Mouse (Mus musculus) MEL (cell line): ENCODE measurements around the gene Garem2.

Source experiments
- CTCF ChIP-seq, 3 experiments: IDR thresholded peaks in 2 of 3; conservative IDR thresholded peaks in 1 of 3; 2 replicates each; pipeline ENCODE4 v1.5.1; 2011 to 2012; ENCODE audit warnings: low read length in 3 of 3, low read depth in 2 of 3, mild to moderate bottlenecking in 2 of 3, improper control_type of control experiment in 1 of 3, inconsistent platforms in 1 of 3, mixed read lengths in 1 of 3, moderate library complexity in 1 of 3; ENCODE audit not compliant: control insufficient read depth in 1 of 3, insufficient read depth in 1 of 3, poor library complexity in 1 of 3, severe bottlenecking in 1 of 3
- GATA1 ChIP-seq: IDR thresholded peaks from 2 replicates; pipeline ENCODE4 v1.6.1; 2011; ENCODE audit warnings: low read depth, low read length, improper control_type of control experiment
- MAFK ChIP-seq: IDR thresholded peaks from 2 replicates; pipeline ENCODE4 v1.6.1; 2011; ENCODE audit warnings: low read depth, mild to moderate bottlenecking, low read length, improper control_type of control experiment, borderline replicate concordance
- MAX ChIP-seq: IDR thresholded peaks from 2 replicates; pipeline ENCODE4 v1.6.1; 2011; ENCODE audit warnings: low read length, improper control_type of control experiment
- MEF2A ChIP-seq: IDR thresholded peaks from 2 replicates; pipeline ENCODE4 v1.6.1; 2014; ENCODE audit warnings: low read depth, mild to moderate bottlenecking, inconsistent platforms, low read length, improper control_type of control experiment; ENCODE audit not compliant: poor library complexity, insufficient replicate concordance, severe bottlenecking; ENCODE audit errors: extremely low read depth
- POLR2A ChIP-seq, 2 experiments: IDR thresholded peaks; 2 replicates each; pipeline ENCODE4 v1.6.1; 2011 to 2012; ENCODE audit warnings: low read length in 2 of 2, mild to moderate bottlenecking in 2 of 2, control low read depth in 1 of 2, improper control_type of control experiment in 1 of 2, low read depth in 1 of 2, moderate library complexity in 1 of 2; ENCODE audit not compliant: control insufficient read depth in 1 of 2, insufficient read depth in 1 of 2, poor library complexity in 1 of 2
- POLR2AphosphoS5 ChIP-seq: IDR thresholded peaks from 2 replicates; pipeline ENCODE4 v1.6.1; 2012; ENCODE audit warnings: low read depth, borderline replicate concordance, mild to moderate bottlenecking, inconsistent platforms, low read length, moderate library complexity, mixed read lengths
- RAD21 ChIP-seq: IDR thresholded peaks from 2 replicates; pipeline ENCODE4 v1.6.1; 2011; ENCODE audit warnings: mild to moderate bottlenecking, low read depth, low read length, improper control_type of control experiment
- TCF12 ChIP-seq: IDR thresholded peaks from 2 replicates; pipeline ENCODE4 v1.6.1; 2014; ENCODE audit warnings: low read depth, mild to moderate bottlenecking, inconsistent platforms, low read length, improper control_type of control experiment, moderate library complexity
- USF1 ChIP-seq: IDR thresholded peaks from 2 replicates; pipeline ENCODE4 v1.6.1; 2014; ENCODE audit warnings: low read depth, mild to moderate bottlenecking, inconsistent platforms, low read length, improper control_type of control experiment, moderate library complexity
- ZKSCAN1 ChIP-seq: IDR thresholded peaks from 2 replicates; pipeline ENCODE4 v1.6.1; 2012; ENCODE audit warnings: low read depth, mild to moderate bottlenecking, inconsistent platforms, low read length, improper control_type of control experiment, moderate library complexity

DNA sequence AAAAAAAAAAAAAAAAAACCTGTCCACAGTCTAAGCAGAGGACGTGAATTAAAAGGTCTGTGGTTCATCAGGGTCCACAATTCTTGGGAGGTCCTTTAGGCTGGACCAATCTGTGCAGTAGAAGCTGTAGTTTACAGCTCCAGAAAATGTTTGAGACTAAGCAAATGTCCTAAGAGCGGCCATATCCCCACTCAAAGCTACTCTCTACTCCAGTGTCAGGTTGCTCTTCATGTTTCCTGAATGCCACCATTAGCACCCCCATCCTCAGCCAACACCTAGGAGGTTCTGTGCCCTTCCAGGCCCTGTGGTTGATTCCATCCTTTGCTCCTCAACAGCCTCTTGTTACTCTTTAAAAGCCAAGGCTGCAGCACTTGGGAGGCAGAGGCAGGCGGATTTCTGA, 32.6 kb upstream of the Garem2 start:
- no peak for TF ChIP-seq MAX
- TF ChIP-seq POLR2AphosphoS5, result no peak
- no peak for TF ChIP-seq GATA1
- TF ChIP-seq POLR2A (IDR thresholded peaks at IDR 0.05; ENCODE audit: control insufficient read depth in 1 of 2, insufficient read depth in 1 of 2, low read depth in 1 of 2, low read length in 2 of 2, poor library complexity in 1 of 2), result no peak
- no peak for TF ChIP-seq USF1
- TF ChIP-seq MEF2A, result no peak
- TF ChIP-seq TCF12, result no peak
- TF ChIP-seq ZKSCAN1, result no peak
- no peak for TF ChIP-seq CTCF (IDR thresholded peaks at IDR 0.05 in 2 of 3, conservative IDR thresholded peaks at IDR 0.05 in 1 of 3; ENCODE audit: control insufficient read depth in 1 of 3, insufficient read depth in 1 of 3, low read depth in 2 of 3, low read length in 3 of 3, poor library complexity in 1 of 3, severe bottlenecking in 1 of 3)
- no peak for TF ChIP-seq MAFK
- no peak for TF ChIP-seq RAD21
